Mouse (Mus musculus) liver, adult 2 months (tissue): ENCODE measurements around the gene 1110017D15Rik. TPM values are rescaled to one million over a fixed set of nuclear protein-coding genes. Genes with fewer than 3 reads are reported as not detected.

Experiments
- DNase-seq: peaks from one replicate; pipeline ENCODE4 v3.0.0-alpha.2; 2011; ENCODE audit warnings: low read depth, low spot score; ENCODE audit errors: extremely low read depth
- H3K27ac ChIP-seq: fragments of 200-500 bp; replicated peaks from 2 replicates; pipeline ENCODE4 v1.5.1; 2012; ENCODE audit warnings: low read depth, mild to moderate bottlenecking, control low read depth, inconsistent platforms, low read length; ENCODE audit not compliant: insufficient read depth
- H3K27me3 ChIP-seq: fragments of 200-500 bp; 2 replicates; pipeline ENCODE4 v1.6.1; 2012; ENCODE audit warnings: mild to moderate bottlenecking, moderate library complexity, low read length, inconsistent platforms; ENCODE audit not compliant: control insufficient read depth, insufficient read depth
- H3K36me3 ChIP-seq: fragments of 200-500 bp; 2 replicates; pipeline ENCODE4 v1.6.1; 2012; ENCODE audit warnings: low read length, inconsistent platforms; ENCODE audit not compliant: control insufficient read depth, insufficient read depth
- H3K4me1 ChIP-seq: fragments of 200-500 bp; 2 replicates; pipeline ENCODE4 v1.6.1; 2011; ENCODE audit warnings: low read length; ENCODE audit not compliant: control insufficient read depth, insufficient read depth
- H3K4me3 ChIP-seq: fragments of 200-500 bp; 2 replicates; pipeline ENCODE4 v1.5.1; 2011; ENCODE audit warnings: low read depth, mild to moderate bottlenecking, control low read depth, low read length, moderate library complexity; ENCODE audit not compliant: insufficient read depth
- H3K79me2 ChIP-seq: fragments of 200-500 bp; 2 replicates; pipeline ENCODE4 v1.6.1; 2012; ENCODE audit warnings: inconsistent platforms, mild to moderate bottlenecking, low read length, moderate library complexity; ENCODE audit not compliant: control insufficient read depth, insufficient read depth
- H3K9ac ChIP-seq: fragments of 200-500 bp; 2 replicates; pipeline ENCODE4 v1.6.1; 2012; ENCODE audit warnings: low read depth, mild to moderate bottlenecking, control low read depth, inconsistent platforms, low read length
- CTCF ChIP-seq: fragments of 200-500 bp; IDR thresholded peaks from 2 replicates; pipeline ENCODE4 v1.5.1; 2011; ENCODE audit warnings: low read depth, low read length, control low read depth
- POLR2A ChIP-seq: fragments of 200-500 bp; IDR thresholded peaks from 2 replicates; pipeline ENCODE4 v1.6.1; 2011; ENCODE audit warnings: low read length, control low read depth; ENCODE audit not compliant: insufficient read depth; ENCODE audit errors: extremely low read depth
- WGBS: fragments of 180-500 bp; shearing (Covaris S2); methylation state at CpG from one replicate; pipeline ENCODE4 v1.1.7; 2018; 5-methylcytosine and 5-hydroxymethylcytosine counted together
- polyA plus RNA-seq: library from polyadenylated mRNA; depleted of rRNA; stranded (reverse); fragments of >200 nt; gene quantifications from 2 replicates; pipeline ENCODE4 v1.2.3, GENCODE M21; 2012
- total RNA-seq: library from RNA; depleted of rRNA; stranded (reverse); fragments of >200 nt; gene quantifications from 2 replicates; pipeline ENCODE4 v1.2.3, GENCODE M21; 2014

The 1110017D15Rik gene
- total and polyA plus RNA-seq, 2 experiments = not detected

DNA sequence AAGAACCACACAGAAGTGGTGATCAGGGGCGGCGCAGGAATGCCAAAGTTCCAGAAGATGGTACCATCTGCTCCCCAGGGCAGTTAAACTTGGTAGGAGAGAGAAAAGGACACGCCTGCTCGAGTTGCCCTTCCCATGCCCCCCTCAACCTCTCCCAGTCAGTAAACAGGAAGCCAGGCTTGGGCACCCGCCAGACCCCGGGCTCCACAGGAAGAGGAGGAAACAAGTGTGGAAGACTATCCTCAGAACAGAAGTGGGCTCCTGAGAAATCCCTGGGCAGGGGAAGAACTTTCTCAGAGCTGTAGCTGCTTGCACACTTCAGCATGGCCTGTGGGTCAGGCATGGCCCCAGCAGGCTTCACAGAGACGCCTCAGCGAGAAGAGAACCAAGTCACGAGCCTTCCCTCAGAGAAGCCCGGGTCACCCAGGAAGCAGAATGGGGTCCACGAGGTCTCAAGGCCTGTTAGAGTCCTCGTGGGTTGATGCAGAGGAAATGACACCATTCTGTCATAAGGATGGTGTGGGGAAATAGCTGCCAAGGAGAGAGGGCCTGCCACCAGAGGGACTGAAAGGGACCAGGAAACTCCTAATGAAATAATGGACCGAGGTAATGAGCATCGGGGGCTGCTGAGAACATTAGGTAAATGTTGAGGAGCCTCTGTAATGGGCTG lies 38.0 kb upstream of the 1110017D15Rik start:
- Histone ChIP-seq H3K4me3 (no peak overlapping the region), H3K4me1 (peaks cover 3% of the 10 kb centered on the region; the same call in 1 of the 2 replicates), H3K36me3 (no peaks in the 10 kb centered on the region), H3K27me3 (no peaks in the 10 kb centered on the region), H3K79me2 (no peaks in the 10 kb centered on the region; the same call in 1 of the 2 replicates), H3K27ac (peak overlapping the region; percentile 73), H3K9ac (no peak overlapping the region)
- DNase-seq = peak; percentile 9
- TF ChIP-seq POLR2A (no peak), CTCF (no peak)
- 55% methylated on average over 14 of the region's 14 CpGs for WGBS

DNA sequence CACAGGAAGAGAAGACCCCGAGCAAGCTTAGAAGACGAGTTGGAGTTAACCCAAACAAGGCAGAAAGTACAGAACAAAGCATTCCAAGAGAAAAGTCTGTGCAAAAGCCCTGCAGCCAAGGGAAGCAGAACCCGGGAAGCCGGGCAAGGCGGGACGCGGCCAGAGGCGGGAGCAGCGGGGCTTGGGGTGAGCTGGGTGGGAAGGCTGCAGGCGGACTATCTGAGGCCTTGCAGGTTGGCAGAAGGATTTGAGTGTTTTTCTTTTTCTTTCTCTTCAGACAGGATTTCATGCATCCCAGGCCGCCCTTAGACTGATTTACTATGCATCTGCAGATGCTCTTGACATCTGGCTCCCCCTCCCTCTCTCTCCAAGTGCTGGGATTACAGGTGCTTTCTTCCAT lies 36.0 kb upstream of the 1110017D15Rik start:
- no peaks in the 10 kb centered on the region; the same call in 1 of the 2 replicates for H3K79me2 ChIP-seq
- no peak for TF ChIP-seq POLR2A
- no peak for TF ChIP-seq CTCF
- H3K9ac ChIP-seq = no peak overlapping the region
- no peak overlapping the region for H3K27ac ChIP-seq
- no peak overlapping the region for H3K4me3 ChIP-seq
- DNase-seq = no peak
- H3K36me3 ChIP-seq = no peaks in the 10 kb centered on the region
- peaks cover 3% of the 10 kb centered on the region; the same call in 1 of the 2 replicates for H3K4me1 ChIP-seq
- WGBS = 85% methylated on average over 11 of the region's 11 CpGs
- no peaks in the 10 kb centered on the region for H3K27me3 ChIP-seq

DNA sequence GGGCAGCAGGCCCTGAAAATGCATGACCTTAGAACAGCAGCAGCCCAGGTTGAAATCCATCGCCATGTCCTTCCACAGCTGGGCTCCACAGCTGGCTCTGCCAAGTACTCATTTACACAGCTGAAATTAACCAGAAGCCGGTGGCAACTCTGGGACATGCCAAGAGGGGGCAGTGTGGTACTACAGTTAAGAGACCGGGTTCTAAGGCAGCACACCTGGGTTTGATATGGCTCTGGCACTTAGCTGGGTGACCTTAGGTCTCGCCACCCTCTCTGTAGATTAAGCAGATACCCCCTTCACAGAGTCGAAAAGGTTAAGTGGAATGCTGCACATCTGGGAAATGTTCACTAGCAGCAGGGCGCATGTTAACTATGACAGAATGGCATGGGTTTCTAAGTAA lies 35.4 kb upstream of the 1110017D15Rik start:
- H3K79me2 ChIP-seq = no peaks in the 10 kb centered on the region
- 43% methylated on average over 6 of the region's 6 CpGs for WGBS
- no peak overlapping the region for H3K4me3 ChIP-seq
- H3K36me3 ChIP-seq = no peaks in the 10 kb centered on the region
- H3K27me3 ChIP-seq = no peaks in the 10 kb centered on the region
- peaks cover 3% of the 10 kb centered on the region; the same call in 1 of the 2 replicates for H3K4me1 ChIP-seq
- peak; percentile 62 for DNase-seq
- no peak overlapping the region for H3K9ac ChIP-seq
- no peak overlapping the region for H3K27ac ChIP-seq
- TF ChIP-seq CTCF (peak; percentile 80), POLR2A (no peak)

DNA sequence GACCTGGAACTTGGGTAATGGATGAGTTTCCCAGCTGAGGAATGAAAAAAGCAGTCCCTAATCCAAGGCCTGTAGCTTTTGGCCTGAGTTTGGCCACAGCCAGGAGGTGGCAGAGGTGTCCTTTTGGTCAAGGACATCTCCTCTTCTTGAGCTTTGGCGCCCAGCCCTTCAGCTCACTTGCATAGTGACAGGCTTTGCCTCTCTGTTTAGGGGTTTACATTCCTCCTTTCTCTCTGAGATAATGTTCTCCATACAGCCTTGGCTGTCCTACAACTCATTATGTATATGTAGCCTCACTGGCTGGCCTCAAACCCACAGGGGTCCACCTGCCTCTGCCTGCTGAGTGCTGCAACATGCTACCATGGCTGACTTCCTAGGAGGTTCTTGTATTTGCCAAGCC lies 30.0 kb upstream of the 1110017D15Rik start:
- TF ChIP-seq POLR2A (no peak), CTCF (no peak)
- peak; percentile 16 for DNase-seq
- WGBS = 90% methylated on average over 1 of the region's 1 CpGs

DNA sequence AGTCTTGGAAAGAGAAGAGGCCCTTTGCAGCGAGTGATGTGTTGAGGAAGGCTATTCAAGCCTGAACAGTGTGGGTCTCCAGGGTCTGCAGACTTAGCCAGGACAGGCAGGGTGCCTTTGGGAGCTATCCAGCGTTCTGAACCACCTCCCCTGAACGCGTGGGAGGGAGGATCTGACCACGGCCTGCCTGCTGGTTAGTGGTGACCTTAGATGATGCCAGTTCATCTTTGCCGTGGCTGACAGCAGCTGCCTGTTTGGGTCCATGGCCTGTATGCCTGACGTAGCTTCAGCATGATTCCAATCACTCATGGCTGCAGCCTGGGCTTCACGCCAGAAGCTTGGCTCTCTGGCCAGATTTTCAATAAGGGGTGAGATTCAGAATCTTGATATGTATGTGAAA lies 28.9 kb upstream of the 1110017D15Rik start:
- H3K4me1 ChIP-seq = peaks cover 10% of the 10 kb centered on the region; the same call in 1 of the 2 replicates
- H3K27ac ChIP-seq = no peak overlapping the region
- 14% methylated on average over 8 of the region's 8 CpGs for WGBS
- H3K79me2 ChIP-seq = no peaks in the 10 kb centered on the region; the same call in 1 of the 2 replicates
- H3K27me3 ChIP-seq = no peaks in the 10 kb centered on the region
- no peak for TF ChIP-seq POLR2A
- 0 out of 2 replicates have a peak, but pooled peaks have one; percentile 4 for TF ChIP-seq CTCF
- H3K9ac ChIP-seq = no peak overlapping the region
- no peak overlapping the region for H3K4me3 ChIP-seq
- H3K36me3 ChIP-seq = no peaks in the 10 kb centered on the region
- DNase-seq = peak; percentile 33

More for the DNA sequence above, 30.0 kb upstream of the 1110017D15Rik start:
- no peaks in the 10 kb centered on the region; the same call in 1 of the 2 replicates for H3K79me2 ChIP-seq
- H3K27ac ChIP-seq = no peak overlapping the region
- no peaks in the 10 kb centered on the region for H3K36me3 ChIP-seq
- no peak overlapping the region for H3K4me3 ChIP-seq
- H3K4me1 ChIP-seq = peaks cover 10% of the 10 kb centered on the region; the same call in 1 of the 2 replicates
- no peaks in the 10 kb centered on the region for H3K27me3 ChIP-seq
- no peak overlapping the region for H3K9ac ChIP-seq

DNA sequence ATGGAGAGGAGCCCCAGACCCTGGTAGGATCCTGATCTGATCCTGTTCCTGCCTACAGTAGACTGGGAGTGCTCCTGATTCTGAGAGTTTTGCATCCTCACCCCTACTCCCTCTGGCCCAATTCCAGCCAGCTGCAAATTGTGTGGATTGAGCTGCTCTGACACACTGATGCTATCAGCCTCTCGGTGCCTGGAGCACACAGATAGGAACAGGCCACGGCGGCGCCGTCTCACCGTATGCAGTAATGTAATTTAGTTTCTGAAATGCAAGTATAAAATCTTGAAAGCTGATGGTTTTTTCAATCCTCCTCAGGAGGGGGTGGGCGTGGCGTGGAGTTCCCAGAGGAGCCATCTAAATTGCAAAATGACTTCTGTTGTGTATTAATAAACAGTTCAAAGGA lies 25.0 kb upstream of the 1110017D15Rik start:
- H3K9ac ChIP-seq = no peak overlapping the region
- no peak for TF ChIP-seq POLR2A
- no peak for TF ChIP-seq CTCF
- no peaks in the 10 kb centered on the region for H3K36me3 ChIP-seq
- H3K27me3 ChIP-seq = no peaks in the 10 kb centered on the region
- H3K79me2 ChIP-seq = no peaks in the 10 kb centered on the region; the same call in 1 of the 2 replicates
- no peak overlapping the region for H3K4me3 ChIP-seq
- 95% methylated on average over 8 of the region's 8 CpGs for WGBS
- H3K27ac ChIP-seq = no peak overlapping the region
- DNase-seq = no peak
- peaks cover 10% of the 10 kb centered on the region; the same call in 1 of the 2 replicates for H3K4me1 ChIP-seq
